Mouse (Mus musculus) duodenum, adult 2 months (tissue): ENCODE measurements around the gene Bcar3. TPM values are rescaled to one million over a fixed set of nuclear protein-coding genes. Genes with fewer than 3 reads are reported as not detected.

Source experiments
- polyA plus RNA-seq: library from polyadenylated mRNA; depleted of rRNA; stranded (reverse); fragments of >200 nt; gene quantifications from 2 replicates; pipeline ENCODE4 v1.2.3, GENCODE M21; 2012; ENCODE audit warnings: low replicate concordance; rRNA removed

Bcar3 gene
- polyA plus RNA-seq = 70.2 and 116 TPM in 2 replicates

GRCm38 (mm10) chr3:122293954-122294850, at the start of gene Bcar3:
Bcar3 (plus strand) TSS chr3:122294136.

DNA sequence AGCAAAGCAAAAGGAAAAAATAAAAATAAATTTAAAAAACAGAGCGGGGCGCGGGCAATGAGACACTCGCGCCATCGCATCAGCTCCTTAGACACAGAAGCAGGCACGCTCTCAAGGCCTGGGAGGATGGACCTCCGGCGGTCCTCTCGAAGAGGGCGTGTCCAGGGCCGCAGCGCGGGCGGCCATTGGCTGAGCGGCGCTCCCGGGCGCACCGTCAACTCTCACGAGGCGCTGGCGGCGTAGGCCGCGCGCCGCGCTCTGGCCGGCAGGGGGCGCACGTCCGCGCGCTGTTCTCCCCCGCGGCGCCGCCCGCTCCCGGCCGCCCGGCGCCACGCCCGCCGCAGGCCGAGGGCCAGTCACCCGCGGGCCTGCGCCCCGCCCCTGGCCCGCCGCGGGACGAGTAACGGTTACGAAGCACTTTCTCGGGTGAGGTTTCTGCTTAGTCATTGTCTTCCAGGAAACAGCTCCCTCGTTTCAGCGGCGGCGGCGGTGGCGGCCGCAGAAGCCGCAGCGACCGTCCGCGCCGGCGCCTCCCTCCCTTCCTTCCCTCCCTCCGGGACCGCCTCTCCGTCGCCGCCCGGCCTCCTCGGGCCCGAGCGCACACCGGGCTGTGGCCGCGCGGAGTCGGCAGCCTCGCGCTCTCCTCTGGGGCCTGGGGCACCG, 48.6 kb upstream of the Bcar3 start, which contains the start of gene Gclm:
Gclm (plus strand) TSS at position 343 of the 663 bp plus-strand sequence.

DNA sequence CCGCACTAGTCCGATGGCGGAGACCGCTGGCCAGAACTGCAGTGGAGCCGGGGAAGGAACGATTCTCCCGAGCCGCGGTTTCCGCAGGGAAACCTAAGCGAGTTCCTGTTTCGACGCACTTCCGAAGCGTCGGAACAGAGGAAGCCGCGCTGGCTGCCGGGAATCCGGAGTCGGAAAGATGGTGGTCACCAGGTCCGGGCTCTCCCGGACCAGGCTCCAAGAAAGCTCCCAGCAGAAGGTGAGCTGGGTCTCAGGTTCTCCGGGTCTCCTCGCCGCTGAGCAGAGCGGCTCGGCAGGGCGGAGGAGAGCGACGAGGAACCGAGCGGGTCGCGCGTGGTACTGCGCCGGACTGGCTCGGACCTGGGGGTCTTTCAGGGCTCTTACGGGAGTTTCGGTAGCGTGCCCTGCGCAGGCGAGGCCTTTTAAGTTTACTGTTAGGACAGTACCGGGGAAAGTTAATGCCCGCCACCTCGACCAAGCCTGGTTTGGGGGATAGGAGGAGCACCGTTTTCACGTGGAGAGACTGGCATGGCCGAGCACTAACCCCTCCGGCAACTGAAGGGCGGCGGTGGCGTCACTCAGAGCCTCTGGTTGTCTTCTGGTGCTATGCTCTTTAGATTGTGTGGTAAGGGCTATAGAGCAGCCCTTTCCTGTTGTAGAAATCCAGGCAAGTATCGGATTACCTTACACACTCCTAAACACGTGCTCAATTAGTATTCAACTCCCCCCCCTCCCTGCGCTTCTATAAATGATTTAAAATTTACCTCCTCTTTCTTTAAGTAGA, 19.5 kb upstream of the Bcar3 start, which contains the start of gene Dnttip2:
Dnttip2 (plus strand) TSS at position 148 of the 784 bp plus-strand sequence.

Other genes with a start within 250 kb of the Bcar3 start
- gene Abca4, start 249.7 kb upstream of the Bcar3 start, polyA plus RNA-seq = 0.06 and 0.14 TPM in 2 replicates
- gene Gclm, start 48.6 kb upstream of the Bcar3 start, polyA plus RNA-seq = 375 and 858 TPM in 2 replicates
- 0.85 and 1.7 TPM in 2 replicates for gene Dnttip2, start 19.7 kb upstream of the Bcar3 start, polyA plus RNA-seq